Comparison of ENCODE assay signal across 24 mouse cellular contexts in the genomic region with DNA sequence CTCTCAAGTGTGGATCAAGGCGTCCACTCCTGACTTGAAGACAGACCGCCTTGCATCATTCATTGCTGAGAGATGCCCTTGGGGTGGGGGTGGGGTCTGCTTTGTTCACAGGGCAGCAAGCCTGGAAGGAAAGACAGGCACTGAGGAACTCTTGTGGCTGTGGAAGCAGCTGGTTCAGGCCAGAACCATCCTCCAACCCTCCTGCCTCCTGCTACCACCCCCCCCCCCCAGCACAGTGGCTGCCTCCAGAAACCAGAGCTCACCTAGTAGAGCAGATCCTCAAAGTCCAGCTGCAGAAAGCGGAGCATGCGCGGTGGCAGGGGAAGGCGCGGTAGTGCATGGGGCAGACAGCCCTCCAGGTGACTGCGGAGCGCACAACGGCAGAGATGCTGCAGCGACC. TPM values are rescaled to one million over a fixed set of nuclear protein-coding genes. Genes with fewer than 3 reads are reported as not detected.
DNase-seq lines count a peak whose midpoint lies in the region; TF ChIP-seq lines count a peak whose summit lies in the region.
"Had no signal": no experiment of that assay in that cellular context is flagged by ENCODE, and none has a peak within 500 bp of the region (broad histone marks: within the 10 kb centered on the region; RNA-seq: fewer than 3 reads in every experiment).

No protein-coding gene starts in this region.

- intact Hi-C loops in heart, postnatal 14 days (cut with DNase I), result loop anchor here (5.0 kb wide), 2 partner anchors 64 to 119 kb away; no protein-coding TSS in a partner anchor
- intact Hi-C loops in left cerebral cortex, postnatal 25 days (cut with DNase I), result loop anchor here (5.0 kb wide), 1 partner anchor 119 kb away; no protein-coding TSS in a partner anchor

- H3K4me3 ChIP-seq in E14TG2a.4 (replicated peaks; ENCODE audit: low read length), result peak overlapping the region; percentile 60
- H3K4me3 ChIP-seq: embryonic facial prominence, embryonic 10.5 days; embryonic facial prominence, embryonic 12.5 days; forebrain, embryonic 13.5 days; forebrain, embryonic 15.5 days had no signal

- peak; percentile 83 for DNase-seq in heart, adult 11 months
- no peak for DNase-seq in heart, postnatal 14 days
- DNase-seq in ES-CJ7 (ENCODE audit: low read depth, low spot score) (peak; percentile 64), ZHBTc4 (ENCODE audit: low read depth, low spot score) (peak; percentile 76)
- no peak for DNase-seq in cerebellum, adult 11-12 months
- no peak for DNase-seq in testis, postnatal 14 days (ENCODE audit: low spot score)
- DNase-seq in left cerebral cortex, postnatal 25 days (ENCODE audit: low spot score in 2 of 2), result no peak
- DNase-seq: adrenal gland, adult 2 months; adrenal gland, postnatal 10 days; adrenal gland, postnatal 25 days; B cell, adult 2 months; cerebellum, adult 11 months; cerebellum, adult 2 months; cerebellum, adult 9-10 months; cerebellum, postnatal 10 days; cerebellum, postnatal 25 days; forebrain, postnatal 0 days had no signal

- H3K27me3 ChIP-seq in E14TG2a.4 (ENCODE audit: insufficient read depth, low read length), result peaks cover 57% of the 10 kb centered on the region

- H3K9me3 ChIP-seq in E14TG2a.4 (ENCODE audit: low read length), result no peaks in the 10 kb centered on the region
- H3K9me3 ChIP-seq: embryonic facial prominence, embryonic 10.5 days; embryonic facial prominence, embryonic 12.5 days; forebrain, embryonic 13.5 days; forebrain, embryonic 15.5 days; G1E had no signal

- no peak for TF ChIP-seq CTCF in E14TG2a.4 (conservative IDR thresholded peaks at IDR 0.05; ENCODE audit: low read length)

- peaks cover 38% of the 10 kb centered on the region for H3K4me1 ChIP-seq in E14TG2a.4 (replicated peaks; ENCODE audit: low read depth, low read length)
- H3K4me1 ChIP-seq: embryonic facial prominence, embryonic 12.5 days had no signal

- H3K36me3 ChIP-seq in E14TG2a.4 (ENCODE audit: insufficient read depth, low read length), result no peaks in the 10 kb centered on the region
- H3K36me3 ChIP-seq: embryonic facial prominence, embryonic 10.5 days; embryonic facial prominence, embryonic 12.5 days; forebrain, embryonic 15.5 days; G1E had no signal

RNA-seq across cellular contexts. Expression of gene Gbx1, which starts 6.4 kb away (rescaled TPM):
- total RNA-seq in heart, postnatal 14 days (2021), result not detected
- total RNA-seq in left cerebral cortex, postnatal 25 days (2021), result under 1 TPM; 0.32 to 0.76 TPM
- total RNA-seq: adrenal gland, adult 2 months; adrenal gland, postnatal 25 days; G1E had no signal

RNA-seq across cellular contexts. Expression of gene Asb10, which starts 7.4 kb away (rescaled TPM):
- 10 to 100 TPM; 70.2 to 72.5 TPM for total RNA-seq in heart, postnatal 14 days (2021)
- not detected for total RNA-seq in left cerebral cortex, postnatal 25 days (2021)
- total RNA-seq: adrenal gland, adult 2 months; CH12.LX; G1E had no signal

RNA-seq across cellular contexts. Expression of gene 4931409K22Rik, which starts 23.2 kb away (rescaled TPM):
- not detected for total RNA-seq in heart, postnatal 14 days (2021)
- total RNA-seq in left cerebral cortex, postnatal 25 days (2021), result not detected
- total RNA-seq: adrenal gland, adult 2 months; adrenal gland, postnatal 10 days; adrenal gland, postnatal 25 days; CH12.LX; forebrain, postnatal 0 days; G1E had no signal

RNA-seq across cellular contexts. Expression of gene Abcf2, which starts 43.9 kb away (rescaled TPM):
- total RNA-seq in heart, postnatal 14 days (2021), result 10 to 100 TPM; 44.0 to 45.7 TPM
- 10 to 100 TPM; 80.6 to 81.4 TPM for total RNA-seq in left cerebral cortex, postnatal 25 days (2021)

RNA-seq across cellular contexts. Expression of gene Chpf2, which starts 53.1 kb away (rescaled TPM):
- 10 to 100 TPM; 12.4 to 14.3 TPM for total RNA-seq in heart, postnatal 14 days (2021)
- 10 to 100 TPM; 68.8 to 77.3 TPM for total RNA-seq in left cerebral cortex, postnatal 25 days (2021)

Comparison
In these comparisons a context has a peak if more than half of its experiments do, and no peak if none do; other contexts are left out.
1. DNase-seq: peak in heart, adult 11 months (single experiment), ES-CJ7 (single experiment) and ZHBTc4 (single experiment); none in heart, postnatal 14 days (0 of 2), cerebellum, adult 11-12 months (single experiment), testis, postnatal 14 days (single experiment) and left cerebral cortex, postnatal 25 days (0 of 2).
2. RNA of gene Asb10, which starts 7.4 kb away (total RNA-seq): 70.2 to 72.5 TPM in heart, postnatal 14 days; not detected in left cerebral cortex, postnatal 25 days; every median in the first group is over 10 times any median in the second.